Mouse (Mus musculus) intestine, postnatal 0 days (tissue): Measurements from ENCODE around the gene Tph1. TPM values are rescaled to one million over a fixed set of nuclear protein-coding genes. Genes with fewer than 3 reads are reported as not detected.

ENCODE experiments used
- ATAC-seq: fragments of 200-750 bp; cut with Nextera tagmentation; 2 replicates; pipeline ENCODE4 v1.8.0; 2017; ENCODE audit warnings: mild to moderate bottlenecking, moderate TSS enrichment, moderate library complexity
- H3K27ac ChIP-seq: fragments of 300-500 bp; sonication (generic); 2 replicates; pipeline ENCODE4 v1.5.1; 2014; ENCODE audit warnings: mild to moderate bottlenecking, low read depth, low read length, moderate library complexity
- H3K27me3 ChIP-seq: fragments of 300-500 bp; sonication (generic); replicated peaks from 2 replicates; pipeline ENCODE4 v1.6.1; 2014; ENCODE audit warnings: low read length, mixed read lengths; ENCODE audit not compliant: control insufficient read depth, insufficient read depth
- H3K36me3 ChIP-seq: fragments of 300-500 bp; sonication (generic); 2 replicates; pipeline ENCODE4 v1.6.1; 2014; ENCODE audit warnings: mild to moderate bottlenecking, moderate library complexity; ENCODE audit not compliant: control insufficient read depth, insufficient read depth
- H3K4me1 ChIP-seq: fragments of 300-500 bp; sonication (generic); replicated peaks from 2 replicates; pipeline ENCODE4 v1.6.1; 2014; ENCODE audit warnings: antibody characterized with exemption, low read length, mixed read lengths; ENCODE audit not compliant: control insufficient read depth, insufficient read depth
- H3K4me2 ChIP-seq: fragments of 300-500 bp; sonication (generic); replicated peaks from 2 replicates; pipeline ENCODE4 v1.6.1; 2014; ENCODE audit warnings: low read depth, mild to moderate bottlenecking, moderate library complexity
- H3K4me3 ChIP-seq: fragments of 300-500 bp; sonication (generic); 2 replicates; pipeline ENCODE4 v1.5.1; 2014; ENCODE audit warnings: low read depth, low read length
- H3K9ac ChIP-seq: fragments of 300-500 bp; sonication (generic); 2 replicates; pipeline ENCODE4 v1.6.1; 2014; ENCODE audit warnings: mild to moderate bottlenecking, low read depth, low read length
- H3K9me3 ChIP-seq: fragments of 300-500 bp; sonication (generic); 2 replicates; pipeline ENCODE4 v1.6.1; 2016; ENCODE audit warnings: mixed run types; ENCODE audit not compliant: control insufficient read depth
- CTCF ChIP-seq: sonication (generic); IDR thresholded peaks from 2 replicates; pipeline ENCODE4 v1.5.1; 2016; ENCODE audit warnings: low read depth, mild to moderate bottlenecking, control low read depth, antibody characterized with exemption, moderate library complexity
- WGBS: fragments of 180-500 bp; shearing (Covaris S2); extraction: QIAGEN DNeasy Blood & Tissue Kit; methylation state at CpG from one replicate; pipeline ENCODE4 v1.1.7; 2014; 5-methylcytosine and 5-hydroxymethylcytosine counted together
- polyA plus RNA-seq: library from polyadenylated mRNA; unstranded; fragments of >200 nt; fragmentation: Nextera tagmentation; extraction: Ambion mirVana; gene quantifications from 2 replicates; pipeline ENCODE4 v1.2.1, GENCODE M21; 2015

The Tph1 gene
- polyA plus RNA-seq, 1 experiment from 2014 or later = 4.8 TPM

DNA sequence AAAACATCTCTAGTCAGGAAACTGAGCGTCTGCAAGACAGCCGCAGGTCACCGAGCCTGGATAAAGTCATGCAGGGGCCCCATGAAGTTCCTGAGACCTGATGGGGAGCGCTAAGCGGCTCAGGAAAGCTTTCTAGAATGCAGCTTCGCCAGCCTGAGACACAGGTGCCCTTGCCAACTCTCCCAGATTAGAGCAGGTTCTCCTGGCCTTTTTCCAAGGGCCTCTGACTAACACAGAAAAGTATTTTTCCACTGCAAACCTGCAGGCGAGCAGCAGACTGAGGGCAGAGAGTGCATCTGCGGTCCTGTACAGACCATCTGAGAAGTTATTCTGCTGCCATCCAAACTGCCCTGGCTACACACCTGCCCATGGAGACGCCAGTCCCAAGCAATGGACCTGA lies 60.4 kb downstream of the Tph1 start:
- no peaks in the 10 kb centered on the region for H3K4me1 ChIP-seq
- H3K4me2 ChIP-seq = no peak overlapping the region
- no peak overlapping the region for H3K4me3 ChIP-seq
- TF ChIP-seq CTCF = no peak
- no peaks in the 10 kb centered on the region for H3K27me3 ChIP-seq
- no peak overlapping the region for H3K27ac ChIP-seq
- ATAC-seq = no peak
- H3K36me3 ChIP-seq = no peaks in the 10 kb centered on the region; the same call in 1 of the 2 replicates
- no peak overlapping the region for H3K9ac ChIP-seq
- 80% methylated on average over 9 of the region's 9 CpGs for WGBS
- H3K9me3 ChIP-seq = no peaks in the 10 kb centered on the region

DNA sequence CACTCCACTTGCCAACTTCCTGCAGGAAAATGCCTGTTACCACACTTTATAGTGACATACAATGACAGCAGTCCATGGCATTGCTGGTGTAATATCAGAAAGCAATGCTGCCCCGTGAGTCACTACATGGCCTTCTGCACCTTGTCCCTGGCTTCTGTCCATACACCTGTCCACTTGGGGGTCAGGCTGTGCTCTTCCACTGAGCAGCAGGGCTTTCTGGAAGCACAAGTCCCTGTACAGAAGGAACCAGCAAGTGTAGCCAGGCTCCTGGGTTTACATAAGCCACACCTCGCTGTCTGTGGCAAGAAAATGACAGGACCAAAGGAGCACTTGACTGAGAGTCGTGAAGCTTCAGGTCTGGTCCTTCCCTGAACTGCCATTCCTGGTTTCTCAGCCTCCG lies 63.0 kb downstream of the Tph1 start:
- Histone ChIP-seq H3K9ac (no peak overlapping the region), H3K4me2 (no peak overlapping the region), H3K36me3 (no peaks in the 10 kb centered on the region; the same call in 1 of the 2 replicates), H3K4me1 (no peaks in the 10 kb centered on the region), H3K4me3 (no peak overlapping the region), H3K27ac (no peak overlapping the region), H3K9me3 (no peaks in the 10 kb centered on the region), H3K27me3 (no peaks in the 10 kb centered on the region)
- TF ChIP-seq CTCF = no peak
- ATAC-seq = no peak
- 70% methylated on average over 4 of the region's 4 CpGs for WGBS

DNA sequence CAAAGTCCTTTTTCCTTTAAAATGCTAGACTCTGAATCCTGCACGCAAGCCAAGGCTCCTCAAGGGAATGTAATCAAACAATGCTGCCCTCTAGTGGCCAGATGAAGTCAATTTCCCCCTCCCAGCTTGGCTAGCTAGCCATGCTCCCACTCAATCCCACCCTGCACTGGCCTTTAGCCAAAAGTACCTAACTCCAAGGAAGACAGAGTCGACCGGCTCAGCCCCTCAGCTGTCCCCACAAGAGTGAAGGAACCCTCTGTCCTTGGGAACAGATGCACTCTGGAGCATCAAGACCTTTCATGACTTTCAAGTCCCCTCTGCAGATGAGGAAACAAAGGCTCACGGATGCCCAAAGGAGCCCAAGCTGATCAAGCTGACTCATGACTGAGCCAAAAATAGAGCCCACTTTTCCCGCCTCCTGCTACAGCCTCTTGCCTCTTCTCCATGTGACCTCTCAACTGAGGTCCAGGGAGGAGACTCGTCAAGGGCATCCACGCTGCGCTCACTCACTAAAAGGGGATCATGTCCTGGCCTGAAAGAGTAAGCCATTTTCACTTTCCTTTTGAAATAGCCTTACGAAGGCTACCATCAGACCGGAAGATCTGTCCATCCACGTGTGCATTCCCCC lies 64.8 kb downstream of the Tph1 start:
- Histone ChIP-seq H3K9ac (no peak overlapping the region), H3K4me1 (no peaks in the 10 kb centered on the region), H3K36me3 (no peaks in the 10 kb centered on the region), H3K4me2 (no peak overlapping the region), H3K9me3 (no peaks in the 10 kb centered on the region), H3K27ac (no peak overlapping the region), H3K27me3 (no peaks in the 10 kb centered on the region), H3K4me3 (no peak overlapping the region)
- peak; percentile 85 for TF ChIP-seq CTCF
- 59% methylated on average over 11 of the region's 11 CpGs for WGBS
- ATAC-seq = peak; percentile 12; the same call in 1 of the 2 replicates

DNA sequence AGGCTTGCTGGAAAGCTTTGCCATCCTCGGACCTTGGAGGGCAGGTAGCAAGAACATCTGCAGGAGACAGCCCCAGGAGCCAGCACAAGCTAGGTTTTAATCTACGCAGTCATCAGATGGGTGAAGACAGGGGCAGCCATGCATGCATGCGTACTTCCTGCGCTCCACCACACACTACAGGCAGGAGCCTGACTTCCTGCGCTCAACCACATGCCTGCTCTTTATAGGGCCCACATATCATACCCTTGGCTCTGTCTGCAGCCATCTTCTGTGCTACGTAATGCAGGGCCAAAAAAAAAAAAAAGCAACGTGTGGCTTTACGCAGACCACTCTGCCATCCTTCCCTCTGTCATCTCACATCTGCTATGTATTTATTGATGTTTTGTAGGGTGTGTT lies 65.3 kb downstream of the Tph1 start:
- H3K27ac ChIP-seq = no peak overlapping the region
- 63% methylated on average over 8 of the region's 8 CpGs for WGBS
- no peaks in the 10 kb centered on the region for H3K36me3 ChIP-seq
- H3K9me3 ChIP-seq = no peaks in the 10 kb centered on the region
- H3K4me3 ChIP-seq = no peak overlapping the region
- 0 out of 2 replicates have a peak, but pooled peaks have one; percentile 17 for ATAC-seq
- H3K9ac ChIP-seq = no peak overlapping the region
- no peak for TF ChIP-seq CTCF
- H3K27me3 ChIP-seq = no peaks in the 10 kb centered on the region
- H3K4me2 ChIP-seq = no peak overlapping the region
- H3K4me1 ChIP-seq = no peaks in the 10 kb centered on the region

DNA sequence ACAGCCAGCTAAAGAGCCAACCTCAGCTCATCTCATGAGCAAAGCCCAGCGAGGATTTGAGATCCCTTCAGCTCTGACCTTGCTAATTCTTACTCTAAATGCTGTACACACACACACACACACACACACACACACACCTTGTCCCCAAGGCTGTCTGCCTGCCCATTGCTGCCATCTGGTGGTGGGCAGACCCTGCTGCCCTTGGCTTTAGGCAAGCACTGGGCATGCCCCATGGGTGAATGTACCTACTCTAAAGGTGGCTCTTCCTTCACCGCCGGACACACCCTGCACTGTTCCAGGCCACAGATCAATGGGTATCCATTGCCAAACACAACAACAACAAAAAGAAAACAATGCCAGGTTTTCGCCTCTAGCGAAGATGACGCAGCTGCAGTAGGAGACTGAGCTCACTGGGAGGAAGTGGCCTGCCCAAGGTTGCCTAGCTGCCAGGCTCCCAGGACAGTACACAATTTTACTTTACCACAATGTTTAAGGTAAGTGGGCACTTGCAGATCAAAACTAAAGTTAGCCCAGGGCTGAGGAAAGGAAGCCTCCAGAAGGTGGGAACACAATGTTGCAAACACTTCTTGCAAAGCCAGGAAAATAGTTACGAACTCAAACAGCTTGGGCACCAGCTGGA lies 65.8 kb downstream of the Tph1 start:
- Histone ChIP-seq H3K36me3 (no peaks in the 10 kb centered on the region), H3K9me3 (no peaks in the 10 kb centered on the region), H3K4me1 (no peaks in the 10 kb centered on the region), H3K27me3 (no peaks in the 10 kb centered on the region), H3K4me3 (no peak overlapping the region), H3K4me2 (no peak overlapping the region), H3K27ac (no peak overlapping the region), H3K9ac (no peak overlapping the region)
- whole genome bisulfite sequencing = 80% methylated on average over 7 of the region's 7 CpGs
- peak; percentile 96 for TF ChIP-seq CTCF
- ATAC-seq = peak; percentile 36; the same call in 1 of the 2 replicates

DNA sequence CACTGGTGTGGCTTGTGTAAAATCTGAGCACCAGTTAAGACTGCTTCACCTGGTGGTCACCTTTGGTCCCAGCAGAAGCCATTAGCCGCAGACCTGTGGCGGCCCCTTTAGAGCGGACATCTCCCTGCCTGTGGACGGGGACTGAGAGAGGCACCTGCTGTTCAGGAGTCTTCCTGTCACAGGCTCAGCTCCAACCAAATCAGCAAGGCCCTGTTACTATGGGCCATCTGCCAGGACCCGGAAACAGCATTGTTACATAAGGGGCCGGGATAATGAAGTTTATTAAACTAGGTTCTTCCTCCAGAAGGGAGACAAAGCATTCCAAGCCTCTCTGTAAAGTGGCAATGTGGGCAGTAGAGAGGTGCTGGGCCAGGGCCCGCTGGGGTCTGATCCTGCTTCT lies 69.3 kb downstream of the Tph1 start:
- no peaks in the 10 kb centered on the region for H3K9me3 ChIP-seq
- no peak overlapping the region for H3K4me3 ChIP-seq
- no peak overlapping the region for H3K9ac ChIP-seq
- no peaks in the 10 kb centered on the region for H3K27me3 ChIP-seq
- H3K4me2 ChIP-seq = no peak overlapping the region
- WGBS = 80% methylated on average over 7 of the region's 7 CpGs
- no peak for ATAC-seq
- no peaks in the 10 kb centered on the region for H3K4me1 ChIP-seq
- H3K36me3 ChIP-seq = no peaks in the 10 kb centered on the region
- no peak overlapping the region for H3K27ac ChIP-seq
- no peak for TF ChIP-seq CTCF
